Mouse (Mus musculus): ENCODE results near the gene Cdk6.

GRCm38 (mm10) chr5:3514901-3515311 is 173.6 kb downstream of the Cdk6 start:
- TF ChIP-seq POLR2A (IDR thresholded peaks at IDR 0.05; ENCODE audit: extremely low read depth, insufficient read depth, low read length) (no peak), CTCF (IDR thresholded peaks at IDR 0.05; ENCODE audit: extremely low read depth, insufficient read depth, low read length) (no peak)

Data from cortical plate, adult 2 months (tissue).